ENCODE assay signal across 8 mouse cellular contexts in genomic region chr1:74236590-74237317, GRCm38 (mm10). TPM values are rescaled to one million over a fixed set of nuclear protein-coding genes. Genes with fewer than 3 reads are reported as not detected.
A peak's percentile ranks its signal among the peaks of the same experiment; 100 is the strongest.
DNase-seq lines count a peak whose midpoint lies in the region; ATAC-seq and TF ChIP-seq lines count a peak whose summit lies in the region.

No protein-coding gene starts in this region.

- peak overlapping the region; percentile 95 for H3K27ac ChIP-seq in hindbrain, postnatal 0 days
- H3K27ac ChIP-seq in liver, embryonic 12.5 days, result peak overlapping the region; percentile 97
- H3K27ac ChIP-seq in midbrain, postnatal 0 days (ENCODE audit: low read depth, low read length), result peak overlapping the region; percentile 89
- peak overlapping the region; percentile 98 for H3K27ac ChIP-seq in stomach, postnatal 0 days (replicated peaks)

- peak overlapping the region; percentile 94 for H3K9ac ChIP-seq in hindbrain, postnatal 0 days (replicated peaks; ENCODE audit: low read length)
- H3K9ac ChIP-seq in liver, embryonic 12.5 days, result peak overlapping the region; percentile 94
- peak overlapping the region; percentile 85 for H3K9ac ChIP-seq in midbrain, postnatal 0 days (replicated peaks; ENCODE audit: low read length, poor library complexity, severe bottlenecking)
- peak overlapping the region; percentile 98 for H3K9ac ChIP-seq in stomach, postnatal 0 days (ENCODE audit: low read length)

- peak; percentile 97 for DNase-seq in heart, adult 11 months
- DNase-seq in heart, postnatal 4 days, result no peak
- DNase-seq in brain, adult 2 months (ENCODE audit: low read depth, low spot score), result peak; percentile 48
- peak; percentile 18 for DNase-seq in gastrocnemius, adult 18-20 months (ENCODE audit: low spot score)
- peak; percentile 42 for DNase-seq in hindbrain, postnatal 0 days (ENCODE audit: low spot score)
- peak; percentile 21 for DNase-seq in midbrain, postnatal 0 days (ENCODE audit: low spot score)
- DNase-seq in stomach, postnatal 0 days (ENCODE audit: low spot score), result peak; percentile 75

- peak; percentile 39 for ATAC-seq in hindbrain, postnatal 0 days
- peak; percentile 60 for ATAC-seq in liver, embryonic 12.5 days
- ATAC-seq in midbrain, postnatal 0 days (ENCODE audit: low FRiP score), result no peak; the same call in 1 of the 2 replicates
- peak; percentile 62 for ATAC-seq in stomach, postnatal 0 days (ENCODE audit: low FRiP score, low TSS enrichment)

- no peaks in the 10 kb centered on the region for H3K36me3 ChIP-seq in hindbrain, postnatal 0 days (ENCODE audit: insufficient read depth, low read length)
- H3K36me3 ChIP-seq in liver, embryonic 12.5 days, result peaks cover 14% of the 10 kb centered on the region
- H3K36me3 ChIP-seq in midbrain, postnatal 0 days (ENCODE audit: insufficient read depth, low read length), result no peaks in the 10 kb centered on the region
- no peaks in the 10 kb centered on the region for H3K36me3 ChIP-seq in stomach, postnatal 0 days (ENCODE audit: control insufficient read depth, insufficient read depth, low read length)

- peak overlapping the region; percentile 84 for H3K4me2 ChIP-seq in hindbrain, postnatal 0 days (ENCODE audit: low read depth, low read length)
- peak overlapping the region; percentile 85 for H3K4me2 ChIP-seq in liver, embryonic 12.5 days
- peak overlapping the region; percentile 66 for H3K4me2 ChIP-seq in midbrain, postnatal 0 days (ENCODE audit: low read depth, low read length, poor library complexity, severe bottlenecking)
- H3K4me2 ChIP-seq in stomach, postnatal 0 days (replicated peaks; ENCODE audit: low read depth), result peak overlapping the region; percentile 77

- no peaks in the 10 kb centered on the region for H3K27me3 ChIP-seq in hindbrain, postnatal 0 days (ENCODE audit: insufficient read depth, low read length)
- H3K27me3 ChIP-seq in liver, embryonic 12.5 days (replicated peaks), result no peaks in the 10 kb centered on the region
- H3K27me3 ChIP-seq in midbrain, postnatal 0 days (ENCODE audit: insufficient read depth, low read length), result no peaks in the 10 kb centered on the region
- no peaks in the 10 kb centered on the region for H3K27me3 ChIP-seq in stomach, postnatal 0 days (ENCODE audit: control insufficient read depth, insufficient read depth, low read length)

- no peaks in the 10 kb centered on the region for H3K9me3 ChIP-seq in hindbrain, postnatal 0 days (ENCODE audit: low read length)
- no peaks in the 10 kb centered on the region for H3K9me3 ChIP-seq in liver, embryonic 12.5 days (replicated peaks)
- no peaks in the 10 kb centered on the region for H3K9me3 ChIP-seq in midbrain, postnatal 0 days (ENCODE audit: low read length)
- H3K9me3 ChIP-seq in stomach, postnatal 0 days (ENCODE audit: control insufficient read depth, low read length), result no peaks in the 10 kb centered on the region

- no peak for TF ChIP-seq EP300 in stomach, postnatal 0 days (optimal IDR thresholded peaks at IDR 0.05)

- no peak for TF ChIP-seq CTCF in hindbrain, postnatal 0 days (IDR thresholded peaks at IDR 0.05; ENCODE audit: low read depth)
- TF ChIP-seq CTCF in midbrain, postnatal 0 days (IDR thresholded peaks at IDR 0.05), result no peak
- TF ChIP-seq CTCF in stomach, postnatal 0 days (IDR thresholded peaks at IDR 0.05; ENCODE audit: low read depth), result no peak

- peaks cover 14% of the 10 kb centered on the region for H3K4me1 ChIP-seq in hindbrain, postnatal 0 days (ENCODE audit: insufficient read depth, low read length)
- peaks cover 48% of the 10 kb centered on the region for H3K4me1 ChIP-seq in liver, embryonic 12.5 days
- H3K4me1 ChIP-seq in midbrain, postnatal 0 days (ENCODE audit: insufficient read depth, low read length), result peaks cover 23% of the 10 kb centered on the region
- H3K4me1 ChIP-seq in stomach, postnatal 0 days (replicated peaks; ENCODE audit: control insufficient read depth, insufficient read depth), result 0 out of 2 replicates have a peak, but pooled peaks cover 7% of the 10 kb centered on the region

- WGBS in hindbrain, postnatal 0 days, result 0% methylated on average over 52 of the region's 57 CpGs
- under 1% methylated on average over 52 of the region's 57 CpGs for WGBS in liver, embryonic 12.5 days (ENCODE audit: insufficient replicate concordance)
- WGBS in midbrain, postnatal 0 days, result 0% methylated on average over 39 of the region's 57 CpGs
- WGBS in stomach, postnatal 0 days, result under 1% methylated on average over 44 of the region's 57 CpGs

- peak overlapping the region; percentile 99 for H3K4me3 ChIP-seq in hindbrain, postnatal 0 days (ENCODE audit: low read length)
- H3K4me3 ChIP-seq in liver, embryonic 12.5 days, result peak overlapping the region; percentile 99
- peak overlapping the region; percentile 97 for H3K4me3 ChIP-seq in midbrain, postnatal 0 days (ENCODE audit: low read depth, low read length)
- H3K4me3 ChIP-seq in stomach, postnatal 0 days (ENCODE audit: low read depth, low read length), result peak overlapping the region; percentile 99

RNA-seq across cellular contexts. Expression of gene Arpc2, which starts 0.9 kb away (rescaled TPM):
- 100 to 1,000 TPM; 246 to 249 TPM for total RNA-seq in heart, postnatal 4 days (2021)
- total RNA-seq in gastrocnemius, adult 18-20 months (2021), result 10 to 100 TPM; 71.0 to 82.9 TPM
- 108 and 131 TPM in 2 replicates for total RNA-seq in hindbrain, postnatal 0 days (2014; rRNA removed)
- 414 and 417 TPM in 2 replicates for polyA plus RNA-seq in hindbrain, postnatal 0 days (2015; fragmentation: Nextera tagmentation; extraction: Ambion mirVana)
- polyA plus RNA-seq in liver, embryonic 12.5 days (2016; fragmentation: Nextera tagmentation; extraction: Ambion mirVana), result 268 and 269 TPM in 2 replicates
- total RNA-seq in midbrain, postnatal 0 days (2014; rRNA removed), result 149 and 183 TPM in 2 replicates
- 442 and 464 TPM in 2 replicates for polyA plus RNA-seq in midbrain, postnatal 0 days (2015; fragmentation: Nextera tagmentation; extraction: Ambion mirVana)
- polyA plus RNA-seq in stomach, postnatal 0 days (2015; fragmentation: Nextera tagmentation; extraction: Ambion mirVana), result 585 and 595 TPM in 2 replicates

RNA-seq across cellular contexts. Expression of gene Gpbar1, which starts 41.6 kb away (rescaled TPM):
- total RNA-seq in heart, postnatal 4 days (2021), result not detected
- not detected for total RNA-seq in gastrocnemius, adult 18-20 months (2021)
- total RNA-seq in hindbrain, postnatal 0 days (2014; rRNA removed), result not detected in 2 replicates
- 0.16 TPM in 1 of 2 replicates, not detected in the other for polyA plus RNA-seq in hindbrain, postnatal 0 days (2015; fragmentation: Nextera tagmentation; extraction: Ambion mirVana)
- polyA plus RNA-seq in liver, embryonic 12.5 days (2016; fragmentation: Nextera tagmentation; extraction: Ambion mirVana), result 1.2 and 1.5 TPM in 2 replicates
- 0.52 TPM in 1 of 2 replicates, not detected in the other for total RNA-seq in midbrain, postnatal 0 days (2014; rRNA removed)
- polyA plus RNA-seq in midbrain, postnatal 0 days (2015; fragmentation: Nextera tagmentation; extraction: Ambion mirVana), result 0.16 TPM in 1 of 2 replicates, not detected in the other
- 0.51 and 0.63 TPM in 2 replicates for polyA plus RNA-seq in stomach, postnatal 0 days (2015; fragmentation: Nextera tagmentation; extraction: Ambion mirVana)

RNA-seq across cellular contexts. Expression of gene Cxcr1, which starts 42.3 kb away (rescaled TPM):
- total RNA-seq in heart, postnatal 4 days (2021), result not detected
- not detected for total RNA-seq in gastrocnemius, adult 18-20 months (2021)
- not detected in 2 replicates for total RNA-seq in hindbrain, postnatal 0 days (2014; rRNA removed)
- not detected in 2 replicates for polyA plus RNA-seq in hindbrain, postnatal 0 days (2015; fragmentation: Nextera tagmentation; extraction: Ambion mirVana)
- polyA plus RNA-seq in liver, embryonic 12.5 days (2016; fragmentation: Nextera tagmentation; extraction: Ambion mirVana), result not detected in 2 replicates
- not detected in 2 replicates for total RNA-seq in midbrain, postnatal 0 days (2014; rRNA removed)
- not detected in 2 replicates for polyA plus RNA-seq in midbrain, postnatal 0 days (2015; fragmentation: Nextera tagmentation; extraction: Ambion mirVana)
- 0.08 TPM in 1 of 2 replicates, not detected in the other for polyA plus RNA-seq in stomach, postnatal 0 days (2015; fragmentation: Nextera tagmentation; extraction: Ambion mirVana)

RNA-seq across cellular contexts. Expression of gene Aamp, which starts 47.8 kb away (rescaled TPM):
- 100 to 1,000 TPM; 103 to 105 TPM for total RNA-seq in heart, postnatal 4 days (2021)
- 10 to 100 TPM; 74.4 to 77.1 TPM for total RNA-seq in gastrocnemius, adult 18-20 months (2021)
- 131 and 161 TPM in 2 replicates for total RNA-seq in hindbrain, postnatal 0 days (2014; rRNA removed)
- polyA plus RNA-seq in hindbrain, postnatal 0 days (2015; fragmentation: Nextera tagmentation; extraction: Ambion mirVana), result 212 and 219 TPM in 2 replicates
- 119 and 120 TPM in 2 replicates for polyA plus RNA-seq in liver, embryonic 12.5 days (2016; fragmentation: Nextera tagmentation; extraction: Ambion mirVana)
- total RNA-seq in midbrain, postnatal 0 days (2014; rRNA removed), result 139 and 148 TPM in 2 replicates
- polyA plus RNA-seq in midbrain, postnatal 0 days (2015; fragmentation: Nextera tagmentation; extraction: Ambion mirVana), result 203 and 216 TPM in 2 replicates
- 154 and 157 TPM in 2 replicates for polyA plus RNA-seq in stomach, postnatal 0 days (2015; fragmentation: Nextera tagmentation; extraction: Ambion mirVana)

RNA-seq across cellular contexts. Expression of gene Pnkd, which starts 48.0 kb away (rescaled TPM):
- total RNA-seq in heart, postnatal 4 days (2021), result 100 to 1,000 TPM; 198 to 211 TPM
- total RNA-seq in gastrocnemius, adult 18-20 months (2021), result 10 to 100 TPM; 54.0 to 63.3 TPM
- 102 and 113 TPM in 2 replicates for total RNA-seq in hindbrain, postnatal 0 days (2014; rRNA removed)
- 143 TPM in 2 replicates for polyA plus RNA-seq in hindbrain, postnatal 0 days (2015; fragmentation: Nextera tagmentation; extraction: Ambion mirVana)
- 45.7 and 48.7 TPM in 2 replicates for polyA plus RNA-seq in liver, embryonic 12.5 days (2016; fragmentation: Nextera tagmentation; extraction: Ambion mirVana)
- total RNA-seq in midbrain, postnatal 0 days (2014; rRNA removed), result 101 and 116 TPM in 2 replicates
- polyA plus RNA-seq in midbrain, postnatal 0 days (2015; fragmentation: Nextera tagmentation; extraction: Ambion mirVana), result 135 and 140 TPM in 2 replicates
- 84.8 and 88.2 TPM in 2 replicates for polyA plus RNA-seq in stomach, postnatal 0 days (2015; fragmentation: Nextera tagmentation; extraction: Ambion mirVana)
